Mouse (Mus musculus) stomach, postnatal 0 days (tissue): ENCODE measurements at regions not wholly inside any gene's neighbourhood (a gene's known extent, or its start where the extent isn't known, plus 50 kb on each side); places are given as distances from the start of the nearest gene placed in this dataset.

Experiments
- ATAC-seq: fragments of 200-750 bp; cut with Nextera tagmentation; 2 replicates; pipeline ENCODE4 v1.8.0; 2017; ENCODE audit not compliant: low FRiP score, low TSS enrichment
- DNase-seq: peaks from one replicate; pipeline ENCODE4 v3.0.0-alpha.2; 2016; ENCODE audit warnings: low spot score
- H3K27ac ChIP-seq: fragments of 300-500 bp; sonication (generic); replicated peaks from 2 replicates; pipeline ENCODE4 v1.5.1; 2014; ENCODE audit warnings: mild to moderate bottlenecking, control low read depth
- H3K27me3 ChIP-seq: fragments of 300-500 bp; sonication (generic); 2 replicates; pipeline ENCODE4 v1.6.1; 2014; ENCODE audit warnings: low read length; ENCODE audit not compliant: control insufficient read depth, insufficient read depth
- H3K36me3 ChIP-seq: fragments of 300-500 bp; sonication (generic); 2 replicates; pipeline ENCODE4 v1.6.1; 2014; ENCODE audit warnings: low read length, mixed read lengths; ENCODE audit not compliant: control insufficient read depth, insufficient read depth
- H3K4me1 ChIP-seq: fragments of 300-500 bp; sonication (generic); replicated peaks from 2 replicates; pipeline ENCODE4 v1.6.1; 2014; ENCODE audit warnings: antibody characterized with exemption; ENCODE audit not compliant: control insufficient read depth, insufficient read depth
- H3K4me2 ChIP-seq: fragments of 300-500 bp; sonication (generic); replicated peaks from 2 replicates; pipeline ENCODE4 v1.6.1; 2014; ENCODE audit warnings: low read depth, mild to moderate bottlenecking, control low read depth, moderate library complexity
- H3K4me3 ChIP-seq: fragments of 300-500 bp; sonication (generic); 2 replicates; pipeline ENCODE4 v1.5.1; 2014; ENCODE audit warnings: low read depth, low read length, control low read depth
- H3K9ac ChIP-seq: fragments of 300-500 bp; sonication (generic); 2 replicates; pipeline ENCODE4 v1.6.1; 2014; ENCODE audit warnings: mild to moderate bottlenecking, low read length, control low read depth, mixed read lengths
- H3K9me3 ChIP-seq: fragments of 300-500 bp; sonication (generic); 2 replicates; pipeline ENCODE4 v1.6.1; 2016; ENCODE audit warnings: low read length; ENCODE audit not compliant: control insufficient read depth
- CTCF ChIP-seq: IDR thresholded peaks from 2 replicates; pipeline ENCODE4 v1.5.1; 2016; ENCODE audit warnings: antibody characterized with exemption, low read depth, mild to moderate bottlenecking, moderate library complexity
- EP300 ChIP-seq: optimal IDR thresholded peaks from 2 replicates; pipeline ENCODE3; 2016; ENCODE audit warnings: antibody characterized with exemption
- WGBS: fragments of 180-500 bp; shearing (Covaris S2); extraction: QIAGEN DNeasy Blood & Tissue Kit; methylation state at CpG from one replicate; pipeline ENCODE4 v1.1.7; 2014; 5-methylcytosine and 5-hydroxymethylcytosine counted together

DNA sequence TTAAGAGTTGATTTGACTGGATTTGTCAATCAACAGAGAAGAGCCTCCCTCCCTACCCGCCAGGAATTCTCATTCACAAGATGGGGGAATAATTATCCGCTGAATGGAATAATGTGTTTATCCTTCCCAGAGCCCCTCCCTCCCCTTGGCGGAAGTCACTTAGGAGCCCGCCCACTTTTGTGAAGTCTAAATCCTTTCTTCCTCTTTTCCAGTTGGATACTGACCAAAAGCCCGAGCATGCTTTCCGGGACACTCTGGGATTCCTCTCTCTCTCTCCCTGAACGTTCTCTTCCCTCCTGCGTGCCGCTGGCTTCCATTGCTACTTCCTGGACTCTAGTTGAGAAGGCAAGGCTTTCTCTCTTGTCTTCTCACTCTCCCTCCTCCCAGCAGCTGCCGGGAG is 79.9 kb downstream of the Avpr1a start:
- Histone ChIP-seq H3K9ac (no peak overlapping the region), H3K27me3 (no peaks in the 10 kb centered on the region), H3K4me1 (no peaks in the 10 kb centered on the region), H3K36me3 (no peaks in the 10 kb centered on the region), H3K4me3 (no peak overlapping the region), H3K27ac (no peak overlapping the region), H3K4me2 (peak overlapping the region; percentile 20; the same call in 1 of the 2 replicates), H3K9me3 (no peaks in the 10 kb centered on the region)
- TF ChIP-seq EP300 (no peak), CTCF (no peak)
- DNase-seq (no peak), ATAC-seq (no peak)
- WGBS, result 49% methylated on average over 10 of the region's 10 CpGs

GRCm38 (mm10) chr10:122528973-122529703 is 80.8 kb downstream of the Avpr1a start:
- ATAC-seq, result no peak
- Histone ChIP-seq H3K27ac (no peak overlapping the region), H3K4me1 (no peaks in the 10 kb centered on the region), H3K9me3 (no peaks in the 10 kb centered on the region), H3K27me3 (no peaks in the 10 kb centered on the region), H3K36me3 (no peaks in the 10 kb centered on the region), H3K4me3 (no peak overlapping the region), H3K9ac (no peak overlapping the region), H3K4me2 (no peak overlapping the region)
- 29% methylated on average over 4 of the region's 4 CpGs for WGBS
- DNase-seq, result no peak
- TF ChIP-seq EP300 (no peak), CTCF (peak; percentile 95)

- no peak for ATAC-seq
- H3K4me3 ChIP-seq, result no peak overlapping the region
- 81% methylated on average over 5 of the region's 5 CpGs for WGBS
- no peak overlapping the region for H3K9ac ChIP-seq
- no peaks in the 10 kb centered on the region for H3K36me3 ChIP-seq
- no peak overlapping the region for H3K27ac ChIP-seq
- TF ChIP-seq EP300 (no peak), CTCF (no peak)
- no peaks in the 10 kb centered on the region for H3K9me3 ChIP-seq
- no peaks in the 10 kb centered on the region for H3K27me3 ChIP-seq
- H3K4me1 ChIP-seq, result no peaks in the 10 kb centered on the region
- no peak overlapping the region for H3K4me2 ChIP-seq
- no peak for DNase-seq
Observed at GRCm38 (mm10) chr10:122534714-122535113, 86.4 kb downstream of the Avpr1a start.

GRCm38 (mm10) chr10:122535137-122535536 is 86.8 kb downstream of the Avpr1a start:
- Histone ChIP-seq H3K9ac (no peak overlapping the region), H3K27ac (no peak overlapping the region)

GRCm38 (mm10) chr10:122539655-122540054 is 91.4 kb downstream of the Avpr1a start:
- Histone ChIP-seq H3K36me3 (no peaks in the 10 kb centered on the region), H3K9ac (no peak overlapping the region), H3K4me2 (no peak overlapping the region), H3K4me1 (no peaks in the 10 kb centered on the region), H3K4me3 (no peak overlapping the region), H3K9me3 (no peaks in the 10 kb centered on the region), H3K27me3 (no peaks in the 10 kb centered on the region), H3K27ac (no peak overlapping the region)
- 38% methylated on average over 7 of the region's 7 CpGs for WGBS
- TF ChIP-seq CTCF (no peak), EP300 (no peak)
- DNase-seq, result no peak
- no peak for ATAC-seq

More at GRCm38 (mm10) chr10:122535137-122535536, 86.8 kb downstream of the Avpr1a start:
- no peaks in the 10 kb centered on the region for H3K27me3 ChIP-seq
- no peaks in the 10 kb centered on the region for H3K4me1 ChIP-seq
- no peak for DNase-seq
- no peak for TF ChIP-seq CTCF
- H3K4me2 ChIP-seq, result no peak overlapping the region
- ATAC-seq, result no peak
- H3K9me3 ChIP-seq, result no peaks in the 10 kb centered on the region
- H3K4me3 ChIP-seq, result no peak overlapping the region
- no peaks in the 10 kb centered on the region for H3K36me3 ChIP-seq
- 58% methylated on average over 5 of the region's 5 CpGs for WGBS

DNA sequence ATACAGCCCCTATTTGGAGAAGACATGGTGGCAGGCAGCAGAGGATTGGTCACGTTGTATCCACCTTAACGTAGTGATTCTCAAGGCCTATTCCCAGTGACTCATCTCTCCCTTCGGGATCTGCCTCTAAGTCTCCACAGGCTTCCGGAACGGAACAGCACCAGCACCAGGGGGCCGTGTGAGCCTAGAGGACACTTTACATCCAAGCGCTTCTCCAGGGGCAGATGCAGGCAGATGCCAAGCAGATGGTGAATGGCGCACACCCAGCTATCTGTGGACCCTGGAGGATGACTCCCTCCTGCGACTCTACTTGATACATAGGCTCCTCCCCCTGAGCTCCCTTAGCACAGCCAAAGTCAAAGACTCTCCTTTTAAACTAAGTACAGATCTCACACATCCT is 94.3 kb downstream of the Avpr1a start:
- no peak for TF ChIP-seq EP300
- TF ChIP-seq CTCF, result no peak
- Histone ChIP-seq H3K36me3 (no peaks in the 10 kb centered on the region), H3K4me3 (no peak overlapping the region), H3K27me3 (no peaks in the 10 kb centered on the region), H3K9me3 (no peaks in the 10 kb centered on the region), H3K27ac (no peak overlapping the region), H3K9ac (no peak overlapping the region), H3K4me1 (no peaks in the 10 kb centered on the region), H3K4me2 (no peak overlapping the region)
- DNase-seq (no peak), ATAC-seq (no peak)
- WGBS, result 70% methylated on average over 9 of the region's 9 CpGs
